Mouse (Mus musculus) lung, embryonic 15.5 days (tissue): ENCODE measurements around the gene Gm35549. TPM values are rescaled to one million over a fixed set of nuclear protein-coding genes. Genes with fewer than 3 reads are reported as not detected.
"Not testable (repeated sequence)": the region's sequence is repeated elsewhere in the genome, so short reads cannot be mapped to it uniquely, and the experiment has no call there.

ENCODE experiments used
- ATAC-seq: fragments of 200-750 bp; cut with Nextera tagmentation; 2 replicates; pipeline ENCODE4 v1.8.0; 2017; ENCODE audit warnings: moderate number of reproducible peaks, borderline replicate concordance; ENCODE audit not compliant: low FRiP score, low TSS enrichment; ENCODE audit errors: extremely low read depth
- H3K27ac ChIP-seq: fragments of 300-500 bp; sonication (generic); 2 replicates; pipeline ENCODE4 v1.5.1; 2015; ENCODE audit warnings: moderate library complexity, mild to moderate bottlenecking, inconsistent platforms
- H3K27me3 ChIP-seq: fragments of 300-500 bp; sonication (generic); 2 replicates; pipeline ENCODE4 v1.6.1; 2015; ENCODE audit warnings: inconsistent platforms
- H3K36me3 ChIP-seq: fragments of 300-500 bp; sonication (generic); 2 replicates; pipeline ENCODE4 v1.6.1; 2015; ENCODE audit warnings: inconsistent platforms
- H3K4me1 ChIP-seq: fragments of 300-500 bp; sonication (generic); 2 replicates; pipeline ENCODE4 v1.6.1; 2015; ENCODE audit warnings: inconsistent platforms
- H3K4me2 ChIP-seq: fragments of 300-500 bp; sonication (generic); 2 replicates; pipeline ENCODE4 v1.6.1; 2015; ENCODE audit warnings: inconsistent platforms, mild to moderate bottlenecking, moderate library complexity
- H3K4me3 ChIP-seq: fragments of 300-500 bp; sonication (generic); 2 replicates; pipeline ENCODE4 v1.5.1; 2015; ENCODE audit warnings: mild to moderate bottlenecking, inconsistent platforms
- H3K9ac ChIP-seq: fragments of 300-500 bp; sonication (generic); 2 replicates; pipeline ENCODE4 v1.6.1; 2015; ENCODE audit warnings: inconsistent platforms
- H3K9me3 ChIP-seq: fragments of 300-500 bp; sonication (generic); 2 replicates; pipeline ENCODE4 v1.6.1; 2016; ENCODE audit warnings: inconsistent platforms
- WGBS: fragments of 180-500 bp; shearing (Covaris S2); methylation state at CpG from one replicate; pipeline ENCODE4 v1.1.7; 2015; 5-methylcytosine and 5-hydroxymethylcytosine counted together
- polyA plus RNA-seq: library from polyadenylated mRNA; unstranded; fragments of >200 nt; fragmentation: Nextera tagmentation; extraction: Ambion mirVana; gene quantifications from 2 replicates; pipeline ENCODE4 v1.2.1, GENCODE M21; 2015

The Gm35549 gene
- polyA plus RNA-seq, 1 experiment from 2014 or later = 1.1 TPM

DNA sequence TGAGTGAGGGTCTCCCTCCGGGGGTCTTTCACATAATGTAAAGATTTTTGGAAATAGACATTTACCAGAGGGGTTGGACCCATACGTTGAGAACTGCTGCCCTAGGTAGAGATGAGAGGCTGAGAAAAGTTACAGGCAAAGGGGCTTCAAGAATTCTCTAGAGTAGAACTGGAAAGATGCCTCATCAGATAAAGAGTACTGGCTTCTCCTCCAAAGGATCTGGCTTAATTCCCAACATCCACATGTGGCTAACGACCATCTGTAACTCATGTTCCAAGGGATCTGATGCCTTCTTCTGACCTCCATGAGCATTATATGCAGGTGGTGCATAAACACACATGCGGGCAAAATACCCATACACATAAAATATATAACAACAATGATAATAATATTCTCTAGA is 11.8 kb upstream of the Gm35549 start:
- no peak overlapping the region for H3K4me2 ChIP-seq
- peaks cover 94% of the 10 kb centered on the region for H3K36me3 ChIP-seq
- H3K4me1 ChIP-seq = no peaks in the 10 kb centered on the region
- H3K9ac ChIP-seq = no peak overlapping the region
- no peak overlapping the region for H3K4me3 ChIP-seq
- H3K27ac ChIP-seq = no peak overlapping the region
- no peaks in the 10 kb centered on the region for H3K27me3 ChIP-seq
- peaks cover 9% of the 10 kb centered on the region for H3K9me3 ChIP-seq
- ATAC-seq = no peak
- WGBS = 96% methylated on average over 4 of the region's 4 CpGs

DNA sequence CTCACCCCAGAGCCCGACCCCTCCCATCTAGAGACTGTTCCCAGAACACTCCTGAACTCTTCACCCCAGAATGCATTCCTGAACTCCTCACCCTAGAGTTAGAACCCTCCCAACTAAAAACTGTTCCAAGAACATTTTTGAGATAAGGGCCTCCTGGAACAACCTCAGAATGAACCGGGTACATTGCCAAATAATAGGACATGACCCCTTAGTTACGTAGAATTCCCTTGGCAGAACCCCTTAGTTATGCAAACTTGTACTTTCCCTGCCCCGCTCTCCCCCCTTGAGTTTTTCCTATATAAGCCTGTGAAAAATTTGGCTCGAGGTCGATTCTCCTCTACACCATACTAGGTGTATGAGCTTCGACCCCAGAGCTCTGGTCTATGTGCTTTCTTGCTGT is 11.3 kb upstream of the Gm35549 start:
- not testable (repeated sequence) for H3K4me3 ChIP-seq, H3K4me1 ChIP-seq, ATAC-seq, H3K27ac ChIP-seq, H3K9me3 ChIP-seq, H3K9ac ChIP-seq, H3K4me2 ChIP-seq, H3K27me3 ChIP-seq
- 72% methylated on average over 2 of the region's 7 CpGs for WGBS
- H3K36me3 ChIP-seq = peaks cover 94% of the 10 kb centered on the region

DNA sequence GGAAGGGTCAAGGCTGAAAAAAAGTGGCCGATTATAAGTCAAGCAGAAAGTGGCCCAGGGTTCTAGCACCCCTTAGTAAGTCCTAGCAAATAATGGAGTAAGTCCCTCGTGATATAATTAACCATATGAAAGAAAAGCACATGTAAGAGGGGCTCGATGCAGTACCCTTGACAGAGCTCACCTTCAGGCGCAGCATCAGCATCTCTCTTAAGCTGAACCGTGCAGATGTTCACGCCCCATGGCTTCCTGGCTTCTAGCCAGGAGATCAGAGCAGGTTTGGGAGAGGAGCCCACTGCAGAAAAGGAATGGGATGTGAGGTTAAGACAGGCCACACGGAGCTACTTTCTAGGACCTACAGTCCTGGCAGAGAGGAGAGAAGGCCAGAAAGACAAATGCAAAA is 10.7 kb upstream of the Gm35549 start:
- H3K9ac ChIP-seq = no peak overlapping the region
- WGBS = 88% methylated on average over 7 of the region's 7 CpGs
- no peaks in the 10 kb centered on the region for H3K27me3 ChIP-seq
- H3K9me3 ChIP-seq = peaks cover 5% of the 10 kb centered on the region; the same call in 1 of the 2 replicates
- H3K4me2 ChIP-seq = no peak overlapping the region
- no peak overlapping the region for H3K27ac ChIP-seq
- no peaks in the 10 kb centered on the region for H3K4me1 ChIP-seq
- no peak for ATAC-seq
- H3K4me3 ChIP-seq = no peak overlapping the region
- peaks cover 94% of the 10 kb centered on the region for H3K36me3 ChIP-seq

DNA sequence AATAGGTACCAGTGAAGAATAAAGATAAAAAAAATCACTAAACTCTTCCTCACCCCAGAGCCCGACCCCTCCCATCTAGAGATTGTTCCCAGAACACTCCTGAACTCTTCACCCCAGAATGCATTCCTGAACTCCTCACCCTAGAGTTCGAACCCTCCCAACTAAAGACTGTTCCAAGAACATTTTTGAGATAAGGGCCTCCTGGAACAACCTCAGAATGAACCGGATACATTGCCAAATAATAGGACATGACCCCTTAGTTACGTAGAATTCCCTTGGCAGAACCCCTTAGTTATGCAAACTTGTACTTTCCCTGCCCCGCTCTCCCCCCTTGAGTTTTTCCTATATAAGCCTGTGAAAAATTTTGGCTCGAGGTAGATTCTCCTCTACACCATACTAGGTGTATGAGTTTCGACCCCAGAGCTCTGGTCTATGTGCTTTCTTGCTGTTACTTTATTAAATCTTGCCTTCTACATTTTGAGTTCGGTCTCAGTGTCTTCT is 4.0 kb upstream of the Gm35549 start:
- WGBS = 65% methylated on average over 7 of the region's 8 CpGs
- not testable (repeated sequence) for H3K9ac ChIP-seq, H3K9me3 ChIP-seq, H3K27me3 ChIP-seq, H3K4me3 ChIP-seq, H3K4me1 ChIP-seq, H3K4me2 ChIP-seq, H3K27ac ChIP-seq, ATAC-seq
- H3K36me3 ChIP-seq = peaks cover 45% of the 10 kb centered on the region

DNA sequence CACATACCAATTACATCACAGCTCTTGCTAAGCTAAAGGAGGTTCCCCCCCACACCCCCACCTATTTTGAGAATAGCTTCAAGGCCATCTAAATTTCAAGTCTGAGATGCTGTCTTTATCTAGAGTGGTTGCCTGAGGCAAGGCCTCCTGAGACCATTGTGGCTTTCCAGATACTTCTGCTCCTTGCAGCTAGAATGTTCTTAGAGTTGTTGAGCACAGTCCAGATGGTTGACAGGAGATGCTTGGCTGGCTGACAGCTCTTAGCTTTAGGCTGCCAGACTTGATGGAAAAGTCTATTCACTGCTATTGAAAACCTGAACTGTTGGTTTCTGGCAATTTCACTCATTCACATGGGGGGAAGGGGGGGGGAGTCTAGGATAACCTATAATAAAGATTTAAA is 2.3 kb upstream of the Gm35549 start:
- ATAC-seq = no peak
- Histone ChIP-seq H3K27me3 (no peaks in the 10 kb centered on the region), H3K9me3 (peaks cover 5% of the 10 kb centered on the region), H3K4me3 (no peak overlapping the region), H3K4me2 (no peak overlapping the region), H3K27ac (no peak overlapping the region), H3K9ac (no peak overlapping the region), H3K4me1 (no peaks in the 10 kb centered on the region), H3K36me3 (peaks cover 28% of the 10 kb centered on the region)

DNA sequence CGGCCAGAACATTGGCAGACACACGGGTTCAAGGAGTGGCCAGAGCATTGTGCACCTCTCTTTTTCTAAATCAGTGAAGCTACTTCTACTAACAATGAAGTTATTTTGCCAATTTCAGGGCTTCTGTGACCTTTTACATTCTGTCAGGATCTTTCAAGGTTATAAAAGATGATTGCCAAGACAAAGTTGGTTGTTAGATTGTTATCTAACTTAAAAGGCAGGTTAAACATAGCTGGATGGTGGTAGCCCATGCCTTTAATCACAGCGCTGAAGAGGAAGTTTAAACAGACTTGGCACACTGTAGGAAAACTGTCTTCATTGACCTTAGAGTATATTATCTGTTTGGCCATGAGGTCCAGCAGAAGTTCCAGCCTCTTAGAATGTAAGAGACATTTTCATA is 1.8 kb upstream of the Gm35549 start:
- ATAC-seq = no peak

DNA sequence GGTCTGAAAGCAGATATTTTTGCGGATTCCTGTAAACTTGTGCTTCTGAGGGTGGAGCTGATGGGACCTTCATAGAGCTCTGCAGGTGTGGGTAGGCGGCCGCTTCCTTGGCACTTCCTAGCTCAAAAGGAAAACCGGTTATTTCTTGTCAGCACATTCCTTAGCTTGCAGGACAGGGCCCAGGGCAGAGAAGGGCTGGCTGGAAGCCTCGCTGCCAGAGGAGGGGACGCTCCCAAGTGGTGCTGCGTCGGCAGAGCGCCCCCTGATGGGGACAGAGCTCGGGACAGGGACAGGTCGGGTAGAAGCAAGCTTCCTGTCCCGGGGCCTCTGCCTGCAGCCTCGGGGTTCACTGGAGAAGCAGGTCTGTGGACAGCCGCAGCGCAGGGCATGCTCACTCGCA is 6.2 kb downstream of the Gm35549 start:
- peak; percentile 83 for ATAC-seq
- H3K27ac ChIP-seq = peak overlapping the region; percentile 77

More for the DNA sequence above, 1.8 kb upstream of the Gm35549 start:
- no peak overlapping the region for H3K9ac ChIP-seq
- peaks cover 22% of the 10 kb centered on the region for H3K36me3 ChIP-seq
- no peak overlapping the region for H3K4me3 ChIP-seq
- no peak overlapping the region for H3K4me2 ChIP-seq
- no peaks in the 10 kb centered on the region for H3K27me3 ChIP-seq
- no peaks in the 10 kb centered on the region for H3K4me1 ChIP-seq
- 78% methylated on average over 3 of the region's 3 CpGs for WGBS
- peaks cover 5% of the 10 kb centered on the region for H3K9me3 ChIP-seq
- H3K27ac ChIP-seq = no peak overlapping the region

DNA sequence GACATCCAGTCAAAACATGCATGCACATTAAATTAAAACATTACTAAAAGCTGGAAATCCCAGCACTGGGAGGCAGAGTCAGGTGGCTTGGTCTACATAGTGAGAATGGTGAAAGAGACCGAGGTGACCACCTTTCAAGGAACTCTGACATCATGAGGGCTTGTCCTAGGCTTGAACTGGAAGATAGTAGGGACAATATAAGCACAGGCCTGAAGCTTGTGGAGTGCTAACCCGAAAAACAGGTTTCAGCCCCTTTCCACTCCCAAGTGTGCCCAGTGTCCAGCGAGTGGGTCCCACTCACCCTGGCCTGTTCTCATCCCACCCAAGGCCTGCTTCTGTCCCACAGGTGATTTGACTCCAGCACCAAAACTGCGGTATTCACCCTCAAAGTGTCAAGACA is 6.6 kb downstream of the Gm35549 start:
- Histone ChIP-seq H3K27ac (peak overlapping the region; percentile 77), H3K27me3 (no peaks in the 10 kb centered on the region), H3K9ac (no peak overlapping the region), H3K4me1 (peaks cover 18% of the 10 kb centered on the region), H3K36me3 (peaks cover 3% of the 10 kb centered on the region; the same call in 1 of the 2 replicates), H3K4me3 (no peak overlapping the region), H3K9me3 (no peaks in the 10 kb centered on the region), H3K4me2 (no peak overlapping the region; the same call in 1 of the 2 replicates)
- 65% methylated on average over 4 of the region's 4 CpGs for WGBS
- ATAC-seq = peak; percentile 54

More for the DNA sequence above, 6.2 kb downstream of the Gm35549 start:
- Histone ChIP-seq H3K4me3 (no peak overlapping the region), H3K36me3 (peaks cover 3% of the 10 kb centered on the region; the same call in 1 of the 2 replicates), H3K9me3 (no peaks in the 10 kb centered on the region), H3K4me1 (peaks cover 18% of the 10 kb centered on the region), H3K4me2 (peak overlapping the region; percentile 29), H3K9ac (no peak overlapping the region), H3K27me3 (no peaks in the 10 kb centered on the region)
- WGBS = 16% methylated on average over 16 of the region's 16 CpGs

DNA sequence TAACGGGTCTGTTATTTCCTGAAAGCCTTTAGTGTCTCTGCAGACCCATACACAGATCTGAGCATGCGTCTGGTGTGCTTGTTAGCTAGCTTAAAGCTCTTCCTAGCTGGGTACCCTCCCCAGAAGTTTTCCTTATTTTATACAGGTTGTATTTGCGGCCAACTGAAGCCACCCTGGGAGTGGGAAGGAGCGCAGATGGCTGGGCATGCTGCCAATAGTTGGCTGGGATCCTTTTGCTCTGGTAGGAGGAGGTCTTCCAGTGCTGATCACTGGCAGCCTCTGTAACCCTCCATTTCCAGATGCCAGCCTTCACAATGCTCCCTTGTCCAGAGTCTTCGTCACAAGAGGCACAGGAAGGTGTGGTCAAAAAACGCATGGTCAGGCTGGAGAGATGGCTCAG is 7.0 kb downstream of the Gm35549 start:
- H3K4me2 ChIP-seq = no peak overlapping the region
- H3K27ac ChIP-seq = peak overlapping the region; percentile 77
- peaks cover 3% of the 10 kb centered on the region; the same call in 1 of the 2 replicates for H3K36me3 ChIP-seq
- H3K27me3 ChIP-seq = no peaks in the 10 kb centered on the region
- peaks cover 18% of the 10 kb centered on the region for H3K4me1 ChIP-seq
- H3K9me3 ChIP-seq = no peaks in the 10 kb centered on the region
- peak; percentile 81 for ATAC-seq
- WGBS = 25% methylated on average over 6 of the region's 6 CpGs
- H3K4me3 ChIP-seq = no peak overlapping the region
- H3K9ac ChIP-seq = no peak overlapping the region; the same call in 1 of the 2 replicates

DNA sequence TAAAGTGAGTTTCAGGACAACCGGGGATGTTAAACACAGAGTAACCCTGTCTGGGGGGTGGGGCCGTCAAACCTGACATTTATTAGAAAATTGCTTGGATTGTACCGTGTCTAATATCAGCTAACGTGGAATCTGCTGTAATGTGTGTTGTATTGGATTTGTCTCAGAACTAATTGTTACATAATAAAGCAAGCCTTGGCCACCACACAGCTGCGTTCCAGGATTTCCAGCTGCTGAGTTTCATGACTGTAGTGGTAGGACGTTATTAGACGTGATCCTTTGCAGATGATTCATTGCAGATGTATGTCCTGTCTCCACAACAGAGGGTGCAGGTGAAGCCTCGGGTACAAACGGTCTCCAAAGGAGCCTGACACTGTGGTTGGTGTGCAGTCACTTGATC is 7.7 kb downstream of the Gm35549 start:
- ATAC-seq = no peak
- peak overlapping the region; percentile 77 for H3K27ac ChIP-seq

DNA sequence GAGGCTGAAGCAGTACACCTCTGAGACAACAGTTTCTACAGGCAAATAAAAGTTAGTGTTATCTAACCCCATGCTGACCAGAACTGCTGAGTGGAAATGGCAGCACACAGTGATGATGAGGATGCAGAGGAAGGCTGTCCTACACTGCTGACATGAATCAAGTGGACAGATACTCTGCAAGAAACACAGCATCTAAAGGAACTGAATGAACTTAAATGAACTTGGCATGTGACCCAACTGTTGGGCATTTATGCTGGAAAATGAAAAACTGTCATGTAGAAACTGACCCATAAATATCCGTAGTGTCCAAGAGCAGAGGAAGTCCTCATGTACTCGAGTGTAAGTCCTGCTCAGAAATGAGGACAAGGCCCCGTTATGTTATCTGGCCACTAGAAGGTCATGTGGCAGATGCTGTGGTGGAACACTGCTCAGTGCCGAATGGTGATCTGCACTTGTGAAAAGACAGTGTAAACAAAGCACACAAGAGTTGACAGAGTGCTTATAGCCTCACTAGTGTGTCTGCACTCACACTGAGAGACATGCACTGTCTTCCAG is 13.9 kb downstream of the Gm35549 start:
- Histone ChIP-seq H3K27ac (no peak overlapping the region), H3K9ac (no peak overlapping the region), H3K4me2 (no peak overlapping the region), H3K9me3 (no peaks in the 10 kb centered on the region), H3K27me3 (no peaks in the 10 kb centered on the region), H3K4me3 (no peak overlapping the region), H3K4me1 (no peaks in the 10 kb centered on the region), H3K36me3 (peaks cover 18% of the 10 kb centered on the region)
- 50% methylated on average over 4 of the region's 4 CpGs for WGBS
- no peak for ATAC-seq

More for the DNA sequence above, 7.7 kb downstream of the Gm35549 start:
- Histone ChIP-seq H3K4me2 (no peak overlapping the region), H3K9ac (no peak overlapping the region), H3K9me3 (no peaks in the 10 kb centered on the region), H3K27me3 (no peaks in the 10 kb centered on the region), H3K4me3 (no peak overlapping the region), H3K36me3 (peaks cover 3% of the 10 kb centered on the region; the same call in 1 of the 2 replicates), H3K4me1 (peaks cover 18% of the 10 kb centered on the region)
- 63% methylated on average over 9 of the region's 9 CpGs for WGBS

DNA sequence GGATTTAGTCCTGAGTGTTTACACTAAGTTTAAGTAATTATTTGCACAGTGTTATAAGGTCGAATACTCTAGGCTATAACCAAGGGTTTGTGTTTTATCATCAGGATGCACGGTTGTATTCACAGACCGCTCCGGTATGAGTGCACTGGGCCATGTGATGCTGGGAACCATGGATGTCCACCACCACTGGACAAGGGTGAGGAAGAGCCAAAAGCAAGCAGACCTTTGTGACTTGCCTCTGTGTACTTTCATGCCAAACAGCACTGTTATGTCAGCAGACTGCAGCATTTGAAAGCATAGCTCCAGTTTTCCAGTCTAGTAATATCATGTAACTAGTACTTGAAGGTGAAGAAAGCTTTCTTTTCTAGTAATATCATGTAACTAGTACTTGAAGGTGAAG is 17.1 kb downstream of the Gm35549 start:
- H3K36me3 ChIP-seq = peaks cover 24% of the 10 kb centered on the region

More for the DNA sequence above, 17.1 kb downstream of the Gm35549 start:
- Histone ChIP-seq H3K4me2 (no peak overlapping the region), H3K27me3 (no peaks in the 10 kb centered on the region), H3K4me1 (no peaks in the 10 kb centered on the region), H3K9me3 (no peaks in the 10 kb centered on the region), H3K9ac (no peak overlapping the region), H3K27ac (no peak overlapping the region), H3K4me3 (no peak overlapping the region)
- no peak for ATAC-seq
- WGBS = 61% methylated on average over 4 of the region's 4 CpGs
